Mouse (Mus musculus): ENCODE data around the gene Zdhhc5. TPM values are rescaled to one million over a fixed set of nuclear protein-coding genes. Genes with fewer than 3 reads are reported as not detected.
"Not testable (repeated sequence)": the region's sequence is repeated elsewhere in the genome, so short reads cannot be mapped to it uniquely, and the experiment has no call there.

Zdhhc5 gene
- total RNA-seq, 1 experiment from 2014 or later, result 58.1 TPM

DNA sequence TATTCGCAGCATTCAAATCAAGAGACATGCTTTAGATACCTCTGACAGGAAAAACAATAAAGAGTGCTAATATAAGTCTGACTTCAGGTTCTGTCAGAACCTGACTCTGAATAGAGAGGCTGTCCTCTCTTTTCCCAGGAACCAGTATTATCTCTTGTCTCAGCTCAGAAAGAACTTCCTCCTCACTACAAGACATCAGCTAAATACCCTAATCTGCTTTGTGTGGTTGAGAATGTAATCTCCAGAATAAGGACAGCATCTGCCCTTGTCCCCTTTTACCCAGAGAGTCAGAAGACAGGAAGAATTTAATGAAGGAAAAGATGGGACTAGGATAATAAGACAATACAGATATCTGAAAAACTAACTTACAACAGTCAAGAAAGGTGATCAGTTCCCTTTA lies 11.5 kb downstream of the Zdhhc5 start:
- DNase-seq, result no peak

DNA sequence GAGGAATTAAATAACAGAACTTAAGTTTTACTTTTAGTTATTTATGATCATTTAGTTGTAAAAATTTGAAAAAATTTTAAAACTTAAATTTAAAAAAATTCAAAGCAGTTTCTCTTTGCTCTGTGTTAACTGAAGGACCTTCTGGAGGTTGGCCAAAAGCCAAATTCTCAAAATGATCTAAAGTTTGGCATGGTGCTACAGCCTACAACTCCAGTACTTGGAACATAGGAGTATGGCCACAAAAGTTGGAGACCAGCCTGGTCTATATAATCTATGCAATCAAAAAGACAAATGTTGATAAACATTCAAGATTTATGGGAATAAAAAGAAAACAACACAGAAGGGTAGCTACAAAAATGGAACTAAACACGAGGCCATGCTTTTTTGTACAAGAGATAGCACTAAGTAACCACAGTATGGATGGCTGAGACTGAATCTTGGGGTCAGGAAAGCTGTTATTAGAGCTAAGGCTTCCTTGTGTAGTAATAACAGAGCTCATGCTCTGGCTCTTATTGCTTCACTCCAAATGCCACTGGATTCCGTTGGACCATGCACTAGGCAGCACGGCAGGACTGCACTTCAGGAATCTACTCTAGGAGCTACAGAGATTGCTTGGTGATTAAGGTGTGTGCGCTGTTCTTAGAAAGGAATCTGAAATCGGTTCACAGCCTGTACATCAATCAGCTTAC lies 19.8 kb downstream of the Zdhhc5 start:
- DNase-seq, result peak; percentile 17

DNA sequence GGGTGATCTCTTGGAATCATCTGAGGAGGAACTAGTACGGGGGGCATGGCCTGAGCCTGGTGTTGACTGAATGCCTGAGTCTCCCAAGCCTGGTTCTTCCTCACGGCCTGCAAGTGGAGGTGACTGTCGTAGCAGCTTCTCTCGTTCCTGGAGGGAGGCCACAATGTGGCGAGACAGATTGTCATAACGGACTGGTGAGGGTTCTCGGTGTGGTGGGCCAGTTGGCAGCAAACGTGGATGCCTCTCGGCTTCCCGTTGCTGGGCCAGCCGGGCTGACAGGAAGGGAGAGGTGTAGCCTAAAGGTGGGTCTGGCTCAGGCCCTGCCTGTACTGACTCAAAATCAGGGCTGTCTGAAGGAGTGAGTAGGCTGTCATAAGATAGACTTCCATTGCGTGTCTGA lies 24.9 kb downstream of the Zdhhc5 start:
- no peak for DNase-seq

GRCm38 (mm10) chr2:84688080-84688844 lies 26.7 kb downstream of the Zdhhc5 start:
- no peak for DNase-seq

- no peak for DNase-seq
Observed at GRCm38 (mm10) chr2:84682605-84683183, 32.3 kb downstream of the Zdhhc5 start.

DNA sequence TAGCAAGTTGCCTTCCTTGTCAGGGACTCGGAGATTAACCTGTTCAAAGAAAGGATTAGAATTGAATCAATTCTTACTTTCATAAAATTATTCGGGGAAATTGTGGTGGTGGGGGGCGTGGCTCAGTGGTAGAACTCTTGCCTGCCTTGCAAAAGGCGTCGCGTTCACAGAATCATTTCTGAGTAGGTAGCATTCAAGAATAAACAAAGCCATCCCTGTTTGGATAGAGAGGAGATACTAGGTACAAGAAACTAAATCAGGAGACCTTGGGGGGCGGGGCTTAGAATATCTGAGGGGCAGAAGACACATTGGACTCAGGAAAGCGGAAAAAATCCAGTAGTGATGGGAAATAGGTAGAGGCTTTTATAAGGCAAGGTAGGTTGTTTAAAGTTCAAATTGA lies 36.0 kb downstream of the Zdhhc5 start, which contains the start of gene Tmx2:
Gene Tmx2, minus strand, starts transcription at position 125 of the 400 bp plus-strand sequence.
- DNase-seq, result no peak

DNA sequence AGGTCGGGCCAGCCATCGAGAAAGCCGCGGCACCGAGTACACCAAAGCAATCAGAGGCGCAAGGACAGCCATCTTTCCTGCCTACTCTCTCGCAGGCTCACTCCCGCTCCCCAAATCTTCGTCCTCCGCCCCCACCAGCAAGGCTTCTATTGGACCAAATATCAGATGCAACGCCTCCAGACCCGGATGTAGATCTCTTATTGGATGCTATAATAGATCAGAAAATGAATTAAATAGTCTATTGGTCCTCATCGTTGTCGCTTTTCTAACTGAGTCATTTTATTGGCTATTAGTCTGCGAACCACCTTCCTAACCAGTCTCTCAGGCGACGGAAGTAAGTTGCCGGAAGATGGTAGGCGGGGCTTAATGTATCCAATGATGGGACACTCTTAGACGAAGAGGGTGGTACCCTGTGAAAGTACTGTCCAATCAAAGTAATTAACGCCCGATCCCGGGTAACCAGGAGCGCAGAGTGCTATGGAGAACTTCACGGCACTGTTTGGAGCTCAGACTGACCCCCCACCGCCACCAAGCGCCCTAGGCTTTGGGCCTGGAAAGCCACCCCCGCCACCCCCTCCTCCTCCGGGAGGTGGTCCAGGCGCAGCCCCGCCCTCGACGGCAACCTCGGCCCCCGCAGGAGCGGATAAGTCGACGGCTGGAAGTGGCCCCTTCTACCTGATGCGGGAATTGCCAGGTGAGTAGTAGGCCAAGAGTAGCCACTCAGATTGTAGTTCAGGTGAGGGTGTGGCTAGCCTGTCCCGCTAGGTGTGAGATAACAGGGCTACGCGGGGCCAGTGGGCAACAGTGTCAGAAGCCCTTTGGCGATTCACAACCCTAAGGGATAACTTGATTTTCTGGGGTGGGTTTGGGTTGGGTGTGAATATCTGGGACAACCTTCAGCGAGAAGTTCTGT lies 36.8 kb downstream of the Zdhhc5 start, which contains the start of the genes Gm28635 and Med19:
Gene Gm28635, minus strand, starts transcription at position 74 of the 913 bp plus-strand sequence.
Gene Med19, plus strand, starts transcription at position 435 of the 913 bp plus-strand sequence.
- peak; percentile 95 for DNase-seq

GRCm38 (mm10) chr2:84677270-84677967 lies 37.6 kb downstream of the Zdhhc5 start:
- no peak for DNase-seq

DNA sequence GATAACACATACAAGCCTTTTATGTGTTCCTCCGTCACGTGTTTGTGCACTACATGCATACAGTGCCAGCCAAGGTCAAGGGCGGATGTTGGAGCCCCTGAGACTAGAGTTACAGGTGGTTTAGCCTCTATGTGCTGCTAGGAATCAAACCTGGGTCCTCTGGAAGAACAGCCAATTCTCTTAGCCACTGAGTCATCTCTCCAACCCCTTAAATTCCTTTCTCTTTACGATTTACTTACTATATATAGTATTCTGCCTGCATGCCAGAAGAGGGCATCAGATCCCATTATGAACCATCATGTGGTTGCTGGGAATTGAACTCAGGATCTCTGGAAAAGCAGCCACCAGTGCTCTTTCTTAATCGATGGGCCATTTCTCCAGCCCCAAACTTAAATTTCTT lies 43.4 kb downstream of the Zdhhc5 start:
- not testable (repeated sequence) for DNase-seq

- DNase-seq, result peak; percentile 92
Observed at GRCm38 (mm10) chr2:84670569-84670933, 44.4 kb downstream of the Zdhhc5 start, which contains the start of gene Selenoh. Selenoh (minus strand) TSS chr2:84670770.

- DNase-seq, result peak; percentile 55
Observed at GRCm38 (mm10) chr2:84669828-84670568, 45.0 kb downstream of the Zdhhc5 start.

- no peak for DNase-seq
Observed at GRCm38 (mm10) chr2:84666081-84666480, 48.9 kb downstream of the Zdhhc5 start.

GRCm38 (mm10) chr2:84662866-84663265 lies 52.1 kb downstream of the Zdhhc5 start:
- DNase-seq, result peak; percentile 70

DNA sequence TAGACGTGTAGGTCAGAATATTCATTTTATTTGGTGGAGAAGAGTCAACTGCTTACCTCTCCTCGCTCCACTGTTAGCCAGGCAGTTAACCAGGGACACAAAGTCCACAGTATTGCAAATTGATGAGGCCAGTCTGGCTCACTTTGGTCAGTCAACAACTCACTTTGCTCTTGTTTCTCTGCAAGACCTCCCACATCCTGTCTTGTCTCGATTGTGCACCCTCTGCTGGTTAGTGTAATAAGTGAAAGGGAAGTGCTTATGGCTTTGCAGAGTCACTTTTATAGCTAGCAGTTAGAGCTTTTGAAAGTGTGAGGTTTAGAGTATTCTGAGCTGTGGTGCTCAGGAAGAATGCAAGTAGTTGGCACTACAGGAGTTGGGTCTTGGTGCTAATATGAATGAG lies 54.7 kb downstream of the Zdhhc5 start:
- peak; percentile 64 for DNase-seq

GRCm38 (mm10) chr2:84658806-84659205 lies 56.2 kb downstream of the Zdhhc5 start, which contains the start of gene Btbd18:
Btbd18 (plus strand) TSS chr2:84659079.
- no peak for DNase-seq

GRCm38 (mm10) chr2:84655864-84656263 lies 59.1 kb downstream of the Zdhhc5 start:
- DNase-seq, result no peak

DNA sequence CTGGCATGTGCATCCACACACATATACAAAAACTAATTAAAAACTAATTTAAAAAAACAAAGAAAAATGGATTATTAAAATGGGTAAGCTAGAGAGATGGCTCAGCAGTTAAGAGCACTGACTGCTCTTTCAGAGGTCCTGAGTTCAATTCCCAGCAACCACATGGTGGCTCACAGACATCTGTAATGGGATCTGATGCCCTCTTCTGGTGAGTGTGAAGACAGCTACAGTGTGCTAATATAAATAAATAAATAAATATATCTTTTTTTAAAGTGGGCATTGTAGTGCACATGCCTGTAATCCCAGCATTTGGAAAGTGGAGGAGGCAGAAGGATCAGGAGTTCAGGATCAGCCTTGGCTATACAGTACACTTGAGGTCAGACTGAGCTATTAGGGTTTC lies 61.6 kb downstream of the Zdhhc5 start:
- DNase-seq, result no peak

DNA sequence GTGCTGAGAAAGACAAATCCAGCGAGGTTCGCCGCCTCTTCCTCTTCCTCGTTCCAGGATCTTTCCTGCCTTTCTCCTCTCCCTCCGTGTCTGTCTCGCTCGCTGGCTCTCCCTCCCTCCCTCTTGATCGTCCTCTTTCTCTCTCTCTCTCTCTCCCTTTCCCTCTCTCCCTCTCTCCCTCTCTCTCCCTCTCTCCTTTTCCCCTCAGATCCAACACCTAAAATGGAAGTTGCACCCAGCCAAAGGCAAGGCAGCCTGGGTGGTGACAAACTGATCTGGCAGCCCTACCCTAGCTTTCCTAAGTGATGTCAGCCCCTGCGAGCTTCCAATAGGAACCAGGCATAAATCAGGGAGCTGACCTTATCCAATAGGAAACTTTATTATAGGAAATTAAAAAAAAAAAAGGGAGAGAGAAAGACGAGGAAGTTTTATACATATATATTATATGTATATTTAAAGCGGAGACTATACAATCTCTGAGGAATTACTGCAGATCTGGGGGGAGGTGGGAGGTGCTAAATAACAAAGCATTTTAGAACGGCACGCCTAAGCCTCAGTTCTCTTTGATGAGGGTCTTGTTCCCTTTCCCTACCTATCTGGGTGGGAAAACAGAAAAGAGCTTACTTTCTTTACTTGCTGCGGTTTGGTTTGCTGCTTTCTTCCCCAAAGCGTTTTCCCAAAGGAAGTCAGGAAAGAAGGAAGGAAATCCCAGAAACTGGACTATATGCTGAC lies 64.3 kb downstream of the Zdhhc5 start, which contains the start of gene Ctnnd1:
Gene Ctnnd1, minus strand, starts transcription at position 302 of the 732 bp plus-strand sequence.
- peak; percentile 91 for DNase-seq

DNA sequence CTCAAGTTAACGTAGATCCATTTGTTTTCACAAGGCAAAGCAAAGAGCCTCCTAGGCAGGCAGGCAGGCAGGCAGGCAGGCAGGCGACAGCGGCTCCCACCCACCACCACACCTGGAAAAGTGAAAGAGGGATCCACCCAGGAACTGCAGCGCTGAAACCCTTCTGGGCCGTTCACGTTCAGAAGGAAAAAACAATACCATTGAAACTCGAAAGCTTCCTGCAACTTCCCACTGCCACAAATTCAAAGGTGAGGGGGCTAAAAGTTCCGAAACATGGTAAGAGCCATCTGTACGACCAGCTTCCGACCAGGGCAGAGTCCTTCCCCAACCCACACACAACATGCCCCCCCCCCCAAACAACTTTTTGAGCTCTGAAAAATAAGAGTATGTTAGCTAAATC lies 65.3 kb downstream of the Zdhhc5 start:
- peak; percentile 49 for DNase-seq

DNA sequence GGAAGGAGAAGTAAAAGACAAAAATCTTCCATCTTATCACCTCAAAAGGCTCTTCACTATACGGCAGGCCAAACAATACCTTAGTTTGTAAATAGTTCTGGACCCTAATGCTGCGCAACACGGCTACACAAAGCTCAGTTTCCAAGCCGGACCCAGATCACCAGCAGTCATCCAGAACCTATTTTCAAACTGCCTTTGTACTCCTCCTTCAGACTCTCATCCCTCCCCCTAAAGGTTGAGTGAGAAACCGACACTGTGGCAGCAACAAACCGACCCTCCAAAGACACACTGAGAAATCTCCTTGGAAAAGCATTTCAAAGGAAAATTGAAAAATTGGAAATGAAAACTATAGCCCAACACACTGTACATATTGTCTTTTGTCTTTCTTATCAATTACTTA lies 66.6 kb downstream of the Zdhhc5 start:
- DNase-seq, result no peak

All from adrenal gland, postnatal 14 days (tissue).